Mouse (Mus musculus) natural killer cell, adult 2 months (primary cell): ENCODE measurements at regions not wholly inside any gene's neighbourhood (a gene's known extent, or its start where the extent isn't known, plus 50 kb on each side); places are given as distances from the start of the nearest gene placed in this dataset.
A peak's percentile ranks its signal among the peaks of the same experiment; 100 is the strongest.

Experiments
- DNase-seq, 2 experiments: peaks; one replicate each; pipeline ENCODE4 v3.0.0; 2022; ENCODE audit warnings: low spot score in 2 of 2

DNA sequence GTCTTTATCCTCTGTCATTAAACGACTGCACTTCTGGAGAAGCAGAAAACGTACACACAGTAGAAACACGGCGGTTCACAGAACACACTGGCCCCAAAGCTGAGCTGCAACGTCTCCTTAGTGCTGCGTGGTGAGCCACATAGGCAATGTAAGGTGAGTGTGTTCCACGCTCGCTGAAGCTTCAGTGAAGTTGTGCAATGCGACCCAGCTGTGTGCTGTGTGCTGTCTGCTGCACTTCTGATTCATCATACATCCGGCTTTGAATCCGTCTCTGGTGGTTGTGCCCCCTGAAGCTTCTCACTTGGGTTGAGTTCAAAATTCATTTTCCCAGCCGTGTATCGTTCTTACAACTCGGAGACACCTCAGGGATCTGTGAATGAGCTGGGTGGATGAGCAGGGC lies 250.6 kb downstream of the Uaca start:
- no peak for DNase-seq

DNA sequence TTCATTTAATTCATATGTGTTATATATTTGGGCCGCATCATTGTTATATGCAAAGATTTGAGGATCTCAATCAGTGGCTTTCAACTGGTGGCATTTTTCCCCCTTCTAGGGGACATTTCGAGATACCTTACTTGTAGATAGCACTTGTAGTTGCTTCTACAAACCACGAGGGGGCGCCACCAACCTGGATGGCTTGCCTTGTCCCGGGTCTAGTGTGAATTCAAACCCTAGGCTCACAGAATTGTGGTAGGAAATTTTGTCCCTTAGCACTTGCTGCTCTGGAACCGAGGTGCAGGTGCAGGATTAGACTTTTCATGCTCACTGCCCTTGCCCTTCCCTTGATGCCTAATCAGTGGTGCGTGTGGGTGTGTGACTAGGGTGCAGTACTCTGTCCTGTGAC lies 252.2 kb downstream of the Uaca start:
- DNase-seq: peak; percentile 43 to 78

DNA sequence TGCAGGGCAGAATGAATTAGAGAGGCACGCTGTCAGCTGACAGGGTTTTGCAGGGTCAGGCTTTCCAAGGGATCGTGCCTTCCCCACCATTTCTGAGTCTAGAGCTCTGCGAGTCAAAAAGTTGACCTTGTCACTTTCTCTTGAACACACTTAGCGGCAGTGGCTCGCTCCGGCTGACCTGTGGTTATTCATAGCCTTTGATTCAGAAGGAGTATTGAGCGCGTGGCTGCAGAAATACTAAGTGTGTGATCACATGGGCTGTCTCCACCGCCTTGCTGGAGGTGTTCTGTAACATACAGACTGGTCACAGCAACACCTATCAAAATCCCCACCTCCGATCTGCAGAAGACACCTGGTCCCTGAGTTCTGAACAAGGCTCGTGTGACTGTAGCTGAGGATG lies 252.9 kb downstream of the Uaca start:
- DNase-seq: no peak

DNA sequence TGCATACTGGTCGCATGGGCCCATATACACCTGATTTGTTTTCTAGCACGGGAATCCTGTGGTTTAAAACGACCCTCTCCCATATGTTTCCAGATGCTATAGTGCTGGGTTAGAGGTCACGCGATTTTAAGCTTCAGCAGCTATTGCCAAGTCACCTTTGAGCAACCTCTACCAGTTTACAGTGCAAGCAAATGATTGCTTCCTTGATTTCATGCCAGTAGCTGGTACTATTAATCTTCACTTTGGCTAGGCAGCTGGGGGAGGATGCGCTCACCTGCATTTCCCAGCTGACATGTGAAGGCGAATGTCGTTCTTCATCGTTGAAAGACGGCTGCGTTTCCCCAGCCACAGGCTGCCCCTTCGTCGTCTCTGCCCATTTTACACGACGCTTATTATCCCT lies 254.2 kb downstream of the Uaca start:
- DNase-seq: no peak

DNA sequence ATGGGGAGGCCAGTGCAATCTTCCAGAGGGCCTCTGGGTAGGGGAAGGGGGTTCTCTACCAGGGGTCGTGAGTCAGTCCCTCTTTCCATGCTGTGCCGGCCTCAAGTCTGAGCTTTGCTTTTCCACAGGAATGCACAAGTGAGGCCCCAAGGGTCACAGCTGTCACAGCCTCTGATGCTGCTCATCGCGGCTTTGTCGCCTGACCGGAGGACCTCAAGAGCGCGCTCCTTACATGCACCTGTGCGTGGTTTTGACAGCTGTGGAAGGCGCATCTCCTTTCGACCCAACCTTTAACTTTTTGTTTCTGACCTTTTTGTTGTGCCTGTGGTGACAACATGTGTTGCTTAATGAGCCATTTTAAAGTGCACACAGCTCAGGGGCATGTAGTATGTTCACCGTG lies 258.3 kb downstream of the Uaca start:
- no peak for DNase-seq

DNA sequence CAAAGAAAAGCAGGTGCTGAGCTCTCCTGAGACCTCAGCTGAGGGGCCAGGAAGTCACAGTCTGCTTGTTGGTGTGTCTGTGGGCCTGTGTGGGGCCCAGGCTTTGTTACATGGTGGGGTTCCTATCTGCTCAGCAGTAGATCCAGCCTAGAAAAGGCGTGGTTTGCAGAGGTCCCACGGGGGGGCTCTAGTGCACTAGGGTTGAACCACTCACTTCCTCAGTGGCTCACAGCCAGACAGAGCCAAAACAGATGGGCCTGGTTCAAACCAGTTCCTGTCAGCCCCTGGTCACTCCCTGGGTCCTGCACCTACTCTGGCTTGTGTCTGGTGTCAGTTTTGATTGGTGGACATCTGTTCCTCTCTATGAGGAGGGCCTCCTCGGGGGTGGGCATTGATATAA lies 260.1 kb downstream of the Uaca start:
- DNase-seq: peak; percentile 53 to 89

DNA sequence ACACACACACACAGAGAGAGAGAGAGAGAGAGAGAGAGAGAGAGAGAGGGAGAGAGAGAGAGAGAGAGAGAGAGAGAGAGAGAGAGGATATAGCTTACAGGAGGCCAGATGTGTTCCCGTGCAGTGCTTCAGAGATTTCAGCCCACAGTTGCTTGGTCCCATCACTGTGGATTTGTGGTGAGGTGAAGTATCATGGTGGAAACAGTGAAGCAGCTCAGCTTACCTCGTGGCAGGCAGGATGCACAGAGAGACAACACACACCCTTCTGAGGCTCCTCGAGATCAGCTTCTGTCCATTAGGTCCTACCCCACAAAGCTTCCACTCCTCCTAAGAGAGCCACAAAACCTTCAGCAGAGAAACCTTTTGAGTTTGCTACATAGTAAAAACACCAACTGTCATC lies 261.1 kb downstream of the Uaca start:
- DNase-seq: no peak

DNA sequence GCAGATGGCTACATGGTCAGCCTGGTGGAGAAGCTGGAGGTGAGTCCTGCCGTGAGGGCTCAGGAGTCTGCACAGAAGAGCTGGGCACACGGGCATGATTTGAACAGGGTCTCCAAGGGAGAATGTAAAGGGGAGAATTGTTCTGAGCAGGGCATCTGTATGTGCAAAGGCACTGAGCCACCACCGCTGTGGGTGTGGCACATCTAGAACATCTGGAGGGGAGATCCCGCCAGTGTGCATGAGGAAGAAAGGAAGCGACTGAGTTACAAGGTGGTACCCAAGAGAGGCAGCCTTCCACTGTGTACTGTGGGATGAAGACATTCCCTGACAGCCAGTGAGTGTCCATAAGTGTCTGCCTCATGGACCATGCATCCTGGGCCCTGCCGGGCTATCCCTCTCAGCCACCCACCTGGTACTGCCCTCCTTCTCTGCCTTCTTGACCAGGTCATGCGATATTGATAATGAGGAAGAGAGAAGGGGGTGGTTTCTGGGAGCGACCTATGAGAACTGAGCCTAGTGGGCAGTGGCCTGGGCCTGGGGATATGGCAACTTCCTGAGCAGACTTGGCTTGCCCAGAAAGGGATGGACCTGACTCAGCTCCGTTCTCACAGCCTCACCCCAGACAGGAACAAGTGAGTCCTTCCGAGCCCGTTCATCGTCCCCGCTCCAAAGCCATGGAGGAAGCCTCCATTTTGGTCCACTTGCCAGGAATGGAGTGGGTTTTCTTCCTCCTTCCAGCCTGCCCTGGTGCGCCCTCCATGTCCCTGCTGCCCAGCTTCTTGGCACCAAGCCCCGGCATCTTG lies 261.8 kb downstream of the Uaca start:
- no peak for DNase-seq

DNA sequence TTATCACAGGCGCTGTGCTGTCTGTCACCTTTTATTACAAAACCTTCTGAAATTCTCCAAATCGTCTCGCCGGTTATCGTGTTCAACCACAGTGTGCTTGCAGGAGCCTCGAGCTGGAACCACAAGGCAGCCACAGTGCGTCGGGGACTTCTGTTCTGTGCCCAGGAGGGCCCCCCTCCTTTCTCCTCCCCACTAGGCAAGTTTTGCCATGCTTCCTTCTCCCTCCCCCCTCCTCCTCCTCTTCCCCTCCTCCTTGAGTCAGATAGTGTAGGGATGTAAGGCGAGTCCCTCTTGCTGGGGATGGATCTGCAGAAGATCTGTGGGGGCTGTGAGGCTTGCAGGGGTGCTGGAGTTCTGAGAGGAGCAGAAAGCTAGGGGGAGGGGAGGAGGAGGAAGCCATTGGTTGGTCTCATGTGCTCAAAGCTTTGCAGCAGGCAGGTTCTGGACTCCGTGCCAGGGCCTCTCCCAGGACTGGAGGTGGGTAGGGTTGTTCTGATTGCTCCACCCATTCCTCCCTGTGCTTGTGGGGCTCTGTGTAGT lies 262.5 kb downstream of the Uaca start:
- peak; percentile 73 to 80 for DNase-seq

DNA sequence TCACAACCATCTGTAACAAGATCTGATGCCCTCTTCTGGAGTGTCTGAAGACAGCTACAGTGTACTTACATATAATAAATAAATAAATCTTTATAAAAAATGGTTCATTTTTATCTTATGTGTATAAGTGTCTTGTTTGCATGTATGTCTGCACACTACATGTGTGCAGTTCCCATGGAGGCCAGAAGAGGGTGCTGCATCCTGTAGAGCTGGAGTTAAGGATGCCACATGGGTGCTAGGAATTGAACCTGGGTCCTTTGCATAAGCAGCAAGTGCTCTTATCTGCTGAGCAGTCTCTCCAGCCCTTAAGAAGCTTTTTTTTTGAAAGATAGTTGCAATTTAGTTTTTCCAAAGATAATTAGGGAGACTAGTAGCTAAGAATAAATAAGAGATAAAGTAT lies 264.9 kb downstream of the Uaca start:
- DNase-seq: no peak

DNA sequence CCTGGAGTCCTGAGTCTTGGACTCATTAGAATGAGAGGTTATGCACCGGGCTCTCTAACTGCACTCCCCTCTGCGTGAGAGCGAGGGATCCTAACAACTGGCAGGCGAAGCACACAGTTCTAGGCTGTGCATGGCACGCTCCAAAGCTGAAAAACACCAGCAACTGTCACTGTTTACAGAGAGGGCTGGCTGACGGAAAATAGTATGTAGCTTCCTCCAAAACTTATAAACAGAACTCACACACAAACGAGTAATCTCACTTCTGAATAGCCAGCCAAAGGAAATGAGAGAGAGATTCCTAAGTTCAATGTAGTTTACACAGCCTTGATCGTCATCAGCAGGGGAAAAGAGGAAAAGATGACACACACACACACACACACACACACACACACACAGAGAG lies 266.6 kb downstream of the Uaca start:
- no peak for DNase-seq

DNA sequence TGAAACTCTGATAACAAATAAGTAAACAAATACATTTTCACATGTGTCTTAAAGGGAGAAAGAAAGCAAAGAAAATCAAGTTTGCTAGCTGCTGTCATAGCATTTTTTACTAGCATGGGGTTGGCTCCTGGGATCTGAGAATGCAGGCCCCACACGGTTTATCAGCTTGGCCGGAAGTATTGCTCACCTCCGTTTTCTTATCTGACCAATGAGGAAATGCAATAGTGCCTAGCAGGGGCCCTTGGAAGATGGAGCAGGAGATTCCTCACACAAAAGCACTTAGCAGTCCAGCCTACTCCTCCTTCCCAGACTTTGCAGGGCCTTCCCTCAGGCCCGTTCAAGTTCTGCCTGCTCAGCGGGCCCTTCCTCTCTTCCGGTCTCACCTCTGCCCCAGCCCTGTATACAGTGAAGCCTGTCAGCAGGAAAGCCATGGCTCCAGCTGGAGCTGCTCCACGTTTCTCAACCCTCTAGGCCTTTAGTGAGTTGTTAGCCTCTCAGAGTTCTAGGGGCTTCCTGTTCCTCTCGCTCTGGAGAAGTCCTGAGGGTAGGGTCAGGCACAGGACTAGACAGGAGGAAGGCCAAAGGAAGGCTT lies 270.5 kb downstream of the Uaca start:
- no peak for DNase-seq

DNA sequence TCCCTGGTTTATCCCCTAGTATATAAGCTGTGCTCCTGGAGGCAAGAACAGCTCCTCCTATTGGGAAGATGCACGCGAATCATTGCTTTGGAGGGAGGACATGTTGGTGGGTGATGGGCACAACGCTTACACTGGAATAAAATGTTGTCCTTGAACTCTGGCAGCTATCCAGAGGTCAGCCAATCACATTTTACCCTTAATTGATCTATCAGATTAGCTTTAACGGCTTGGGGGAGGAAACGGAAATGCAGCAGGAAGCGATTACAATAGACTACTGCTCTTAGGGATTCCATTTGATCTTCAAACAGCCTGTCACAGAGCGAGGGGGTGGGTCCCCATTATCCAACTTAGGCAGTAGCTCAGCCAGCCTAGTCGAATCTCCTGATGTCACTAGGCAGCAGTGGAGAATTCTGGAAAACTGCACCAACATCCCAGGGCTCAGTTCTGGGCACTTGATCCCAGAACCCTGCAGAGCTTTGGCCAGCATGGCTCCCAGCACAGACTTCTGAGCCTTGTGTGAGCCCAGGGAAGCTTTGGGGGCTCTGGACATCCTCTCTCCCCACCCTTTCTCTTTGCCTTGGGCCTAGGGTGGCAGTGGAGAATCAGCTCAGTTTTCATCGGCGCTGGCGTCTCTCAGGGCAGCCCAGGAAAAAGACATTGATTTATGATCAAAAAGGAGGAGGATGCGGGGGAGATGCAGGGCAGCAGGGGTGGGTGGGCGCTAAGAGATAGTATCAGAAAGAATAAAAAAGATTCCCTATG lies 275.4 kb downstream of the Uaca start:
- no peak for DNase-seq

DNA sequence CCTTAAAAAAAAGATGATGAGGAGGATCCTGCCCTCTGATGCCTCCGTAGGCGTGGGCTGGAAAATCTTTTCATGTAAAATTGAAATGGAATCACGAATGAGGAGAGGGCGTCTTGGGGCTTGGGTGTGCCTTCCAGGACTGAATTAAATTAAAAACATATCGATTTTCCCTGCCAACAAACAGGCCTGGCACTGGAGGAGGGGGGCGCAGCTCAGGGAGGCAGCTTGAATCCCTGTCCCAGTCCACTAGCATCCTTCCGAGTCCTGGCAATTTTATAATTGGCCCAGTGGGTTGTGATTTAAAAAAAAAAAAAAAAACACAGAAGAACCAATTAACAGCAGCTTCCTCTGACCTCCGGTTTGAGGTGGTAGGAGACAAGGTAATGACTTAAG lies 276.0 kb downstream of the Uaca start:
- no peak for DNase-seq

DNA sequence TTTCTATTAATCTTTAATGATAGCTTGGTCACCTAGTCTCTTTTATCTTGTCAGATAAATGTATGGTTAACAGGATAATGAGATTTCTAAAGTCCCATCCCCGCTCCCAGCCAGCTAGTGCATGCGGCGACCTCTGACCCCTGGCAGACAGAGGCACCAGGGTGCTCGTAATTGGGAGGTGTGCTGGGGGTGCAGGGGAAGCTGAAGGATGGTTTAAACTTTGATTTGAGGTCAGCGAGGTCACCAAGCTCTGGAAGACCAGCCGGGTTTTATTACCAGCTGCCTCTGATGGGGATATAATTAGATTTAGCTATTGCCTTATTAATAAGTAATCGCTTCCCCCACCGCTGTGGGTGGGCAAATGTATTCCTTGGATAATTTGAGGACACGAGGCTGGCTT lies 276.5 kb downstream of the Uaca start:
- no peak for DNase-seq

DNA sequence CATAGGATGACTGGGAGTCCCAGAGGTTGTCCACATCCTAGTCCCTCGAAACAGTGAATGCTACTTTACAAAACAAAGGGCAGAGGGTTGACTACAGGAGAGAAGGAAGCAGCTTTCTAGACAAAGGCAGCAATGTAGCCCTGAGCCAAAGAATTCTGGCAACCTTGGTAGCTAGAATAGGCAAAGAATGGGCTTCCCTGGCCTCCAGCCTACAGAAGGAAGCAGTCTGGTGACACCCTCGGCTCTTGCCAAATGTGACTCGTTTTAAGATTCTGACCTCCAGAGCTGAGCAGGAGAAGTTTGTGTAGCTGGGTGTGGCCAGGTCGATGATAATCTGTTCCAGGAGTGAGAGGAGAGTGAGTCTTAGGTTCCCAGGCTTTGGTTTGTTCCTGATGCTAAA lies 279.1 kb downstream of the Uaca start:
- DNase-seq: no peak

DNA sequence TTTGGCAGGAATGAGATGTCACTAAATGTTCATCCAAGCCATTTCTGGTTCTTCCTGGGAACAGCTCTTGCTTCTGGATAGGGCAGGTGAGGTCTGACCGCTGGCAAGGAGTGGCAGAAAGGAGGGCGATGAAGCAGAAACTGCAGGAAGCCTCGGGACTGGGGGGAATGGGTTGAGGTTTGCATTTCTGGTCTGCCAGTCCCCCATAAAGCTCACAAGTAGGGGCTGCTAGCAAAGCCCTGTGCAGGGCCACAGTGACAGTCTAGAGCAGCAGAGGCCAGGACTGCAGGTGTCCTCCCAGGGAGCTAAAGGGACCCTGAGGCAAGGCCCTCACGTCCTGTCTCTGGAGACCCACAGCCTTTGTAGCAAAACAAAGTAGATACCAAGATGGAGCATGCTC lies 280.7 kb downstream of the Uaca start:
- no peak for DNase-seq

DNA sequence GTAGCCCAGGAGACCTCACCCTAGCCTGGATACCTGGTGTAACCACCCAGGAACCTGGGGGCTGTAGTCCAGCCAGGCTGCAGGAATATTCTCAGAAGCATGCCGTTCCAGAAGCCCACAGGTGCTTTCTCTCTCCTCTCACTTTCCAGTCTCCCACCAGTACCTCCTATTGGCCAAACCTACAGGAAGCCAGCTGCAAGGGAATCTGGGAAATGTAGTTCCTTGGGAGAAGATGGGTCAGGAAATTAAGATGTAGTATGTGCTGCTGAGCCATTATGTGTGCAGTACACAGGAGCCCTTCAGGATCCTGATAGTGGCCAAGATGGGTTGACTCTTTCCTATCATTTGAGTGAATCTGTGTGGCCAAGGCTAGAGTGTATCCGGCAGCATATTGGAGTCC lies 282.8 kb downstream of the Uaca start:
- no peak for DNase-seq

DNA sequence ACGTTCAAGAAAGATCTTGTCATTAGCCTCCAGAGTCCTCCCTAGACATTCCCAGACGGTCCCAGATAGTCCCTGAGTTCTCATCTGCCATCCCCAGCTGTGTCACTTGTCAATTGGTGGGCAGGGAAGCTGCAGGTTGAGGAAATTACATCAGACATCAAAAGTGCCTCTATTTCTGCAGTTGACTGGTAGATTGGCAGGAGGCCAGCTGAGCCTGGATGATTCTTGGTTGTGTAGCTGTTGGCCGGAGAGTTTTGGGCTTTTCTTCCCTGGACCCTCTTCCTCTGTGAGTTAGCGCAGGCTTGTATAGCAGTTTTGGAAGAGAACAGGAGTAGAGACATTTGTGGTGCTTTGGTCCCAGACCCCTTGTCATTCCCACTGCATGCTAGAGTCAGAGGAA lies 283.5 kb downstream of the Uaca start:
- no peak for DNase-seq

DNA sequence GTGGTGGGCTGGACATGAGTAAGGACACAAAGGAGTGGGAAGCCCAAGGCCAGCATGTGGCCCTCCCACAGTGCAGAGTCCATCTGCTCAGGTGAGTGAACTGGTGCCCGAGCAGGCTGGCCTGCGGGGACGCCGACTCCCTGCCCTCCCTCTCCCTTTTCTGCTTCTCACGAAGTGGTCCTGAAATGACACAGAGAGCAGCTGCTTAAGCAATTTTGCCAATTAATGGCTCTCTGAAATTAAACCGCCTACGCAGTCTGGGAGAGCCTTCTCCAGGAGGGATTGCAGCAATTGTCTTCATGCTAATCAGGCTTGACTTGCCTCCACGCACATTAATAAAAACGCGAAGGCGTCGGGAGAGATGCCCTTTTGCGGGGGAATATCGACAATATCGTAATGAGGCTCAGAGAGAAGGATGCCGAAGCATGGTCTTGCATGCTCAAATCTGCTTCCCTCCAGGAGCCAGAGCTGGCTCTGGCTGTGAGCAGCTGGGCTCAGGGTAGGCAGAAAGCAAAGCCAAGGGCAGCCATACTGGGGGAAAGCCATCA lies 287.2 kb downstream of the Uaca start:
- no peak for DNase-seq

DNA sequence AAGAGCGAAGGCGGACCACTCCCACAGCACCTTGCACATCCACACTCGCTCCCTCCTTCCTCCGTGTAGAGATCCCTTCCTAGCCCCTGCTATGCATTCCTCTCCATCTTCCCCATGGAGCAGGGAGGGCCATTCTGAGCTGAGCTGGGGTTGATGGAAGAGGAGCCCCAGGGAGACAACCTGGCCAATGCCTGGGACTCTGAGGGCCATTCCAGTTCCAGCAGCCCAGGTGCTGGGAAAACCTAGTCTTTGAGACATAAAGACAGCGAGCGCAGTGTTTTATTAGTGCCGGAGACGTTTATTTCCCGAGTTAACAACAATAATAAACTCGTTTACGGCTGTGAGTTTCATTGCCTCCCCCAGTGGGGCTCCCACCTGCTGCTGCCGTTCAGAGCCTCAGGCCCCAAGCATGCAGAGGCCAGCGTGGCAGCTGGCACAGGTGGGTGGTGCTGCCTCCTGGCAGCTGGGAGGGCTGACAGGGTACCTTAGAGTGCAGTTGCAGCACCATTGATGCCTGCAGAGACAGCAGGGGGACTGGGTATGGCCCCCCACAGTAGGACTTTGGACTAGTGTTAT lies 287.4 kb upstream of the Tle3 start:
- DNase-seq: no peak

DNA sequence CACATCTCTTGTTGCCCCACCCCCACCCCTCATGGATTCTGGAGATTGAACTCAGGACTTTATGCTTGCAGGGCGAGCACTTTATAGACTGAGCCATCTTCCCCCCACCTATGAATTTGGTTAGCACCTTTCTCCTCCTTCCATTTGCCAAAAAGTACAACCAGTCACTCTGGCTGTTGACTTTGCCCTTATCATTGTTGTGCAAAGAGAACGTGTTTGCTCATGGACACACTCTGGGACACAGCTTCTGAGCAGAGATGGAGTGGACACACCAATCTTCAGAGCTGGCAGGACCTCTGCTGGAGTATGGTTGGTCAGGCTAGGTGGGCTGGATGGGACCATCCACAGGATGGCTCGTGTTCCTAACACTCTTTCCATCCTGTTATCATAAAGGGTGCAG lies 285.1 kb upstream of the Tle3 start:
- DNase-seq: no peak
